Mouse (Mus musculus): ENCODE measurements around the gene Zfp143. TPM values are rescaled to one million over a fixed set of nuclear protein-coding genes. Genes with fewer than 3 reads are reported as not detected.
A peak's percentile ranks its signal among the peaks of the same experiment; 100 is the strongest.
"Not testable (repeated sequence)": the region's sequence is repeated elsewhere in the genome, so short reads cannot be mapped to it uniquely, and the experiment has no call there.

Gene Zfp143
- polyA plus RNA-seq, 1 experiment, result 42.7 TPM

DNA sequence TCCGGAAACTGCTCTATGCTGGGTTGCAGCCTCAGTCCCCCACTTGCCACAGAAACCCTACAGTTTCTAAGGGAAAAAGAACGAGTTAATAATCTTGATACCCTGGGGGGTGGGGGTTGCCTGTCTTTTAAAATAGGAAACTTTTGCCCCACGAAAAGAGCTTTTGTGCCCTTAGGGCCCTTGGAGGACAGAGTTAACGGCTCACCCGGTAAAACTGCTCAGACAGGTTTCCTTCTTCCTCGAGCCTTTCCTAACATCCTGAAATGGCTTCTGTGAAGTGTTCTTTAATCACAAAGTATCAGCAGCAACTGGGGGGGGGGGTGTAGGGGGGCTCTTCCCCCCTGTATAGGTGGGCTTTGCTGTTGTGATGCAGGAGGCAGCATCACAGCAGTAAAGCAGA lies 39.8 kb downstream of the Zfp143 start:
- H3K27me3 ChIP-seq (ENCODE audit: control insufficient read depth, insufficient read depth, low read length, poor library complexity, severe bottlenecking), result no peaks in the 10 kb centered on the region
- H3K9me3 ChIP-seq (replicated peaks; ENCODE audit: control insufficient read depth, insufficient read depth, low read length, poor library complexity, severe bottlenecking), result no peaks in the 10 kb centered on the region
- H3K27ac ChIP-seq (ENCODE audit: insufficient read depth, low read length), result peak overlapping the region; percentile 63; the same call in 1 of the 2 replicates
- H3K4me3 ChIP-seq (ENCODE audit: low read depth, low read length), result 0 out of 2 replicates have a peak overlapping the region, but pooled peaks have one; percentile 12
- peaks cover 3% of the 10 kb centered on the region for H3K4me1 ChIP-seq (ENCODE audit: control insufficient read depth, insufficient read depth, low read length)
- H3K36me3 ChIP-seq (ENCODE audit: control insufficient read depth, insufficient read depth, low read length, poor library complexity, severe bottlenecking), result 0 out of 2 replicates have a peak, but pooled peaks cover 2% of the 10 kb centered on the region
- TF ChIP-seq POLR2A (IDR thresholded peaks at IDR 0.05; ENCODE audit: insufficient read depth, low read length) (no peak), CTCF (IDR thresholded peaks at IDR 0.05; ENCODE audit: low read depth, low read length) (no peak)
- 0 out of 2 replicates have a peak overlapping the region, but pooled peaks have one; percentile 26 for H3K9ac ChIP-seq (ENCODE audit: low read depth, poor library complexity, severe bottlenecking)

DNA sequence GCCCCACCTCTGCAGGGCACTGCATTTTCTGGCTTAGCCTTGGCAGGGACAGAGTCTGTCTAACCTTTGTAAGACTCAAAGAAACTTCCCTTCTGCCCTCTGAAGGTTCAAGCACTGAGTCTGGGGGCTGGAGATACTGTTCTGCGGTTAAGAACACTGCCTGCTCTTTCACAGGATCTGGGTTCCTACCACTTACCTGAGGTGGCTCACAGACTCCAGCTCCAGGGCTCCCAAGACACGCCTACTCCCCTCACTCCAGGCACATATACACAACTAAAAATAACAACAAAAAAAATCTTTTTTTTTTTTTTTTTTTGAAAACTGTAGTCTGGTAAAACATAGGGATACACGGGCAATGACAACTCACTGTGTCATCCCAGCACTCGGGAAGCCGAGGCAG lies 40.2 kb downstream of the Zfp143 start:
- Histone ChIP-seq H3K27ac (ENCODE audit: insufficient read depth, low read length) (0 out of 2 replicates have a peak overlapping the region, but pooled peaks have one; percentile 4), H3K4me3 (ENCODE audit: low read depth, low read length) (0 out of 2 replicates have a peak overlapping the region, but pooled peaks have one; percentile 0), H3K9ac (ENCODE audit: low read depth, poor library complexity, severe bottlenecking) (0 out of 2 replicates have a peak overlapping the region, but pooled peaks have one; percentile 26), H3K4me1 (ENCODE audit: control insufficient read depth, insufficient read depth, low read length) (peaks cover 3% of the 10 kb centered on the region), H3K27me3 (ENCODE audit: control insufficient read depth, insufficient read depth, low read length, poor library complexity, severe bottlenecking) (no peaks in the 10 kb centered on the region), H3K36me3 (ENCODE audit: control insufficient read depth, insufficient read depth, low read length, poor library complexity, severe bottlenecking) (0 out of 2 replicates have a peak, but pooled peaks cover under 1% of the 10 kb centered on the region), H3K9me3 (replicated peaks; ENCODE audit: control insufficient read depth, insufficient read depth, low read length, poor library complexity, severe bottlenecking) (no peaks in the 10 kb centered on the region)
- no peak for TF ChIP-seq CTCF (IDR thresholded peaks at IDR 0.05; ENCODE audit: low read depth, low read length)
- no peak for TF ChIP-seq POLR2A (IDR thresholded peaks at IDR 0.05; ENCODE audit: insufficient read depth, low read length)
- no peak for TF ChIP-seq EP300 (IDR thresholded peaks at IDR 0.05; ENCODE audit: insufficient read depth, low read depth, low read length)

DNA sequence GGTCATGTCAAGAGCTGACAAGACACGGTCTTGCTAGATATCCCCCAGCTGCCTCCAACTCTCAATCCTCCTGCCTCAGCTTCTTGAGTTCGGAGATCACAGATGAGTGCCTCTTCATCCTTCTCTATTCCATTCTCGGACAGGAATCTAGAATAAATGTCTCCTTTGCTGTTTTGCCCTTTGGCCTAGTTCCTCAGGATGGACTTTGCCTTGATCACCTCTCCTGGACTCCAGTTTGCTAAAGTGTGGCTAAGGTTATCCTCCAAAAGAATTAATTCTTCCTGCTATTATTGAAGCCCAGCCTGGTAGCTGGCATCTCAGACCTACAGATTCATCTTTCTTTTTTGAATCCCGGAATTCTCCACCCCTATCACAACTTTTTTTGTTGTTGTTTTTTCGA lies 44.0 kb downstream of the Zfp143 start:
- no peaks in the 10 kb centered on the region for H3K27me3 ChIP-seq (ENCODE audit: control insufficient read depth, insufficient read depth, low read length, poor library complexity, severe bottlenecking)
- H3K4me1 ChIP-seq (ENCODE audit: control insufficient read depth, insufficient read depth, low read length), result peaks cover 2% of the 10 kb centered on the region
- no peak overlapping the region for H3K27ac ChIP-seq (ENCODE audit: insufficient read depth, low read length)
- no peaks in the 10 kb centered on the region for H3K9me3 ChIP-seq (replicated peaks; ENCODE audit: control insufficient read depth, insufficient read depth, low read length, poor library complexity, severe bottlenecking)
- no peaks in the 10 kb centered on the region for H3K36me3 ChIP-seq (ENCODE audit: control insufficient read depth, insufficient read depth, low read length, poor library complexity, severe bottlenecking)
- H3K4me3 ChIP-seq (ENCODE audit: low read depth, low read length), result no peak overlapping the region
- TF ChIP-seq EP300 (IDR thresholded peaks at IDR 0.05; ENCODE audit: insufficient read depth, low read depth, low read length), result no peak
- no peak for TF ChIP-seq CTCF (IDR thresholded peaks at IDR 0.05; ENCODE audit: low read depth, low read length)
- no peak for TF ChIP-seq POLR2A (IDR thresholded peaks at IDR 0.05; ENCODE audit: insufficient read depth, low read length)
- H3K9ac ChIP-seq (ENCODE audit: low read depth, poor library complexity, severe bottlenecking), result no peak overlapping the region

DNA sequence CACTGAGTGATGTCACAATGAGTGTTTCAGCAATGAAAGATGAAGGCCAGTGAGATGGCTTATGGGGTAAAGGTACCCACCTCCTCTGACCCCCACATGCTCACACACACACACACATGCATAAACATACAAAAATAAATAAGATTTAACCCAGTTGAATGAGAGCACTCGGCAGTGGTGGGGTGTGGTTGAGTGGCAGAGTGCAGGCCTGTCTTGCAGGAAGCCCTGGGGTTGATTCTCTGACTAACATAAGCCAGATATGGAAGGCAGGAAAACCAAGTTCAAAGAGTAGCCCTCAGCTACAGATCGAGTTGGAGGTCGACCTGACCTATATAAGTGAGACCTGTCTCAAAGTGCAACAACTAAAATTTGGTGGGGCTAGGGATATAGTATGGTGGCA lies 45.6 kb downstream of the Zfp143 start:
- Histone ChIP-seq H3K36me3 (ENCODE audit: control insufficient read depth, insufficient read depth, low read length, poor library complexity, severe bottlenecking) (no peaks in the 10 kb centered on the region), H3K27ac (ENCODE audit: insufficient read depth, low read length) (no peak overlapping the region), H3K4me1 (ENCODE audit: control insufficient read depth, insufficient read depth, low read length) (peaks cover 2% of the 10 kb centered on the region), H3K9ac (ENCODE audit: low read depth, poor library complexity, severe bottlenecking) (no peak overlapping the region), H3K9me3 (replicated peaks; ENCODE audit: control insufficient read depth, insufficient read depth, low read length, poor library complexity, severe bottlenecking) (no peaks in the 10 kb centered on the region), H3K4me3 (ENCODE audit: low read depth, low read length) (no peak overlapping the region), H3K27me3 (ENCODE audit: control insufficient read depth, insufficient read depth, low read length, poor library complexity, severe bottlenecking) (no peaks in the 10 kb centered on the region)
- TF ChIP-seq EP300 (IDR thresholded peaks at IDR 0.05; ENCODE audit: insufficient read depth, low read depth, low read length), result no peak
- no peak for TF ChIP-seq CTCF (IDR thresholded peaks at IDR 0.05; ENCODE audit: low read depth, low read length)
- no peak for TF ChIP-seq POLR2A (IDR thresholded peaks at IDR 0.05; ENCODE audit: insufficient read depth, low read length)

DNA sequence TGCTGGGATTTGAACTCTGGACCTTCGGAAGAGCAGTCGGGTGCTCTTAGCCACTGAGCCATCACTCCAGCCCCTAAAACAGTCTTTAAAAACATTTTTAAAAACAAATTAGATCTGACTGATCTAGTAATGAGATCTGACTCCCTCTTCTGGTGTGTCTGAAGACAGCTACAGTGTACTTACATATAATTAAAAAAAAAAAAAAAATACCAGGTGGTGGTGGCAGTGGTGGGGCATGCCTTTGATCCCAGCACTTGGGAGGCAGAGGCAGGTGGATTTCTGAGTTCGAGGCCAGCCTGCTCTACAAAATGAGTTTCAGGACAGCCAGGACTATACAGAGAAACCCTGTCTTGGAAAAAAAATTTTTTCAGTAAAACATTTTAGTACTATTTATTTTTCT lies 47.5 kb downstream of the Zfp143 start:
- Histone ChIP-seq H3K27ac (ENCODE audit: insufficient read depth, low read length) (0 out of 2 replicates have a peak overlapping the region, but pooled peaks have one; percentile 29), H3K9ac (ENCODE audit: low read depth, poor library complexity, severe bottlenecking) (peak overlapping the region; percentile 64; the same call in 1 of the 2 replicates)
- not testable (repeated sequence) for H3K4me3 ChIP-seq (ENCODE audit: low read depth, low read length); H3K27me3 ChIP-seq (ENCODE audit: control insufficient read depth, insufficient read depth, low read length, poor library complexity, severe bottlenecking); H3K4me1 ChIP-seq (ENCODE audit: control insufficient read depth, insufficient read depth, low read length); H3K9me3 ChIP-seq (replicated peaks; ENCODE audit: control insufficient read depth, insufficient read depth, low read length, poor library complexity, severe bottlenecking); H3K36me3 ChIP-seq (ENCODE audit: control insufficient read depth, insufficient read depth, low read length, poor library complexity, severe bottlenecking)

DNA sequence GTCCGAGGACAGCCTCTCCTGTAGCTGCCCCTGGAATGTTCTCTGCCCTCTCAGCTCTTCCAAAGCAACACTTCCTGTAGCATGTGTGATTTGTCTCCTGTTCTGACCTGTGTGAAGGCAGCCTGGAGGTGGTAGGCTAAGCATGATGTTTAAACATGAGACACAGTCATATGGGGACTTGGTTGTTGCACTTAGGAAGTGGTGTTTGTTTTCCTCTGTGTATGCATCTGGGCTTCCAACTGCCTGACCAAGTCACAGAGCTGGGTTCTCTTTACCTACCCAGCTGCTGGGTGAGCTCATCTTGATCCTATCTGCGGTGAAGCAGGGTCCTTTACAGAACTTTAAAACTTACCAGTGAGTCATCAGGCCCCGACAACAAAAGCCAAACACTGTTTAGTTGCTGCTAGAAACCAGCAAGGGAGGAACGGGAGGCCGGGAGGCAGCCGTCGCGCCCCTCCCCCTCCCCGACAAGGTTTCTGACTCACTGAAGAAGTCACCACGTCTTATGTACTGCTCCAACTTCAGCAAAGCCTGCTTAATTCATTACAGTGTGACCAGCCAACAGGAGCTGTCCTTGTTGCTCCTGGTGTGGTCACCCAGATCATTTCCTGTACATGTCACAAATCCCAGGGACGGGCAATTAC lies 48.1 kb downstream of the Zfp143 start:
- TF ChIP-seq EP300 (IDR thresholded peaks at IDR 0.05; ENCODE audit: insufficient read depth, low read depth, low read length) (no peak), CTCF (IDR thresholded peaks at IDR 0.05; ENCODE audit: low read depth, low read length) (no peak), POLR2A (IDR thresholded peaks at IDR 0.05; ENCODE audit: insufficient read depth, low read length) (no peak)
- Histone ChIP-seq H3K4me1 (ENCODE audit: control insufficient read depth, insufficient read depth, low read length) (no peaks in the 10 kb centered on the region), H3K36me3 (ENCODE audit: control insufficient read depth, insufficient read depth, low read length, poor library complexity, severe bottlenecking) (no peaks in the 10 kb centered on the region), H3K27me3 (ENCODE audit: control insufficient read depth, insufficient read depth, low read length, poor library complexity, severe bottlenecking) (no peaks in the 10 kb centered on the region), H3K27ac (ENCODE audit: insufficient read depth, low read length) (peak overlapping the region; percentile 29), H3K4me3 (ENCODE audit: low read depth, low read length) (peak overlapping the region; percentile 2; the same call in 1 of the 2 replicates), H3K9ac (ENCODE audit: low read depth, poor library complexity, severe bottlenecking) (peak overlapping the region; percentile 64), H3K9me3 (replicated peaks; ENCODE audit: control insufficient read depth, insufficient read depth, low read length, poor library complexity, severe bottlenecking) (no peaks in the 10 kb centered on the region)

Data from ES-Bruce4 (cell line).